Comparison of ENCODE assay signal across 8 mouse cellular contexts in genomic region chr17:45573087-45573779, GRCm38 (mm10). TPM values are rescaled to one million over a fixed set of nuclear protein-coding genes. Genes with fewer than 3 reads are reported as not detected.
DNase-seq lines count a peak whose midpoint lies in the region; ATAC-seq and TF ChIP-seq lines count a peak whose summit lies in the region.

Hsp90ab1 (minus strand) TSS chr17:45573271.

- TF ChIP-seq CTCF in midbrain, postnatal 0 days (IDR thresholded peaks at IDR 0.05): no peak

- peak within 1 kb of the TSS; percentile 88 for H3K4me2 ChIP-seq in embryonic facial prominence, embryonic 14.5 days (ENCODE audit: low read depth, low read length)
- peak within 1 kb of the TSS; percentile 73 for H3K4me2 ChIP-seq in limb, embryonic 14.5 days (replicated peaks; ENCODE audit: low read depth, low read length, severe bottlenecking)
- H3K4me2 ChIP-seq in midbrain, postnatal 0 days (ENCODE audit: low read depth, low read length, poor library complexity, severe bottlenecking): peak within 1 kb of the TSS; percentile 72

- WGBS in embryonic facial prominence, embryonic 14.5 days: under 1% methylated on average over 35 of the region's 41 CpGs
- 3% methylated on average over 41 of the region's 41 CpGs for WGBS in limb, embryonic 14.5 days
- 0% methylated on average over 39 of the region's 41 CpGs for WGBS in midbrain, postnatal 0 days

- peaks cover 40% of the 10 kb centered on the region for H3K36me3 ChIP-seq in embryonic facial prominence, embryonic 14.5 days (ENCODE audit: control insufficient read depth, insufficient read depth, low read length)
- peaks cover 40% of the 10 kb centered on the region for H3K36me3 ChIP-seq in limb, embryonic 14.5 days (ENCODE audit: control insufficient read depth, insufficient read depth, low read length)
- peaks cover 32% of the 10 kb centered on the region for H3K36me3 ChIP-seq in midbrain, postnatal 0 days (ENCODE audit: insufficient read depth, low read length)

- DNase-seq in 3T3-L1 (ENCODE audit: low read depth, low spot score): peak; percentile 95
- DNase-seq in adrenal gland, postnatal 4 days (ENCODE audit: low spot score in 2 of 2): peak; percentile 99
- DNase-seq in embryonic facial prominence, embryonic 14.5 days (ENCODE audit: low spot score): peak; percentile 99
- peak; percentile 99 for DNase-seq in heart, adult 8-10 months (ENCODE audit: low spot score)
- peak; percentile 98 for DNase-seq in kidney, adult 9 months
- DNase-seq in limb, embryonic 14.5 days (ENCODE audit: low spot score): peak; percentile 94
- peak; percentile 98 for DNase-seq in midbrain, postnatal 0 days (ENCODE audit: low spot score)
- DNase-seq in spleen, postnatal 14 days (ENCODE audit: low spot score in 2 of 2): peak; percentile 96 to 98

- H3K9ac ChIP-seq in embryonic facial prominence, embryonic 14.5 days (ENCODE audit: low read depth, low read length): peak within 1 kb of the TSS; percentile 100
- H3K9ac ChIP-seq in limb, embryonic 14.5 days (ENCODE audit: low read depth, low read length, severe bottlenecking): peak within 1 kb of the TSS; percentile 98
- H3K9ac ChIP-seq in midbrain, postnatal 0 days (replicated peaks; ENCODE audit: low read length, poor library complexity, severe bottlenecking): peak within 1 kb of the TSS; percentile 99

- no peaks in the 10 kb centered on the region for H3K9me3 ChIP-seq in embryonic facial prominence, embryonic 14.5 days (ENCODE audit: control insufficient read depth, low read length)
- H3K9me3 ChIP-seq in limb, embryonic 14.5 days (ENCODE audit: control insufficient read depth, low read length): no peaks in the 10 kb centered on the region
- H3K9me3 ChIP-seq in midbrain, postnatal 0 days (ENCODE audit: low read length): no peaks in the 10 kb centered on the region

- H3K27ac ChIP-seq in embryonic facial prominence, embryonic 14.5 days (replicated peaks; ENCODE audit: low read depth, low read length): peak within 1 kb of the TSS; percentile 98
- H3K27ac ChIP-seq in limb, embryonic 14.5 days (replicated peaks; ENCODE audit: low read depth, low read length): peak within 1 kb of the TSS; percentile 97
- H3K27ac ChIP-seq in midbrain, postnatal 0 days (ENCODE audit: low read depth, low read length): peak within 1 kb of the TSS; percentile 97

- H3K4me3 ChIP-seq in embryonic facial prominence, embryonic 14.5 days (ENCODE audit: low read depth, low read length): peak within 1 kb of the TSS; percentile 100
- H3K4me3 ChIP-seq in limb, embryonic 14.5 days (replicated peaks; ENCODE audit: low read length): peak within 1 kb of the TSS; percentile 96
- H3K4me3 ChIP-seq in midbrain, postnatal 0 days (ENCODE audit: low read depth, low read length): peak within 1 kb of the TSS; percentile 100

- TF ChIP-seq POLR2A in limb, embryonic 14.5 days (IDR thresholded peaks at IDR 0.05; ENCODE audit: borderline replicate concordance, extremely low read depth, insufficient read depth, insufficient read length): peak; percentile 98

- H3K4me1 ChIP-seq in embryonic facial prominence, embryonic 14.5 days (ENCODE audit: control insufficient read depth, insufficient read depth, low read length): peaks cover 12% of the 10 kb centered on the region
- peaks cover 10% of the 10 kb centered on the region for H3K4me1 ChIP-seq in limb, embryonic 14.5 days (ENCODE audit: control insufficient read depth, insufficient read depth, low read length)
- peaks cover 7% of the 10 kb centered on the region for H3K4me1 ChIP-seq in midbrain, postnatal 0 days (ENCODE audit: insufficient read depth, low read length)

- ATAC-seq in embryonic facial prominence, embryonic 14.5 days (ENCODE audit: low read depth): peak; percentile 80
- ATAC-seq in limb, embryonic 14.5 days (ENCODE audit: low FRiP score, low read depth): peak; percentile 85
- peak; percentile 87 for ATAC-seq in midbrain, postnatal 0 days (ENCODE audit: low FRiP score)

- no peaks in the 10 kb centered on the region for H3K27me3 ChIP-seq in embryonic facial prominence, embryonic 14.5 days (replicated peaks; ENCODE audit: control insufficient read depth, insufficient read depth, low read length)
- H3K27me3 ChIP-seq in limb, embryonic 14.5 days (ENCODE audit: control insufficient read depth, insufficient read depth, low read length): no peaks in the 10 kb centered on the region
- no peaks in the 10 kb centered on the region for H3K27me3 ChIP-seq in midbrain, postnatal 0 days (ENCODE audit: insufficient read depth, low read length)

RNA-seq across cellular contexts. Expression of gene Hsp90ab1, which starts in this region (rescaled TPM):
- 1,000 to 10,000 TPM; 1,575 to 1,663 TPM for total RNA-seq in adrenal gland, postnatal 4 days (2021)
- polyA plus RNA-seq in embryonic facial prominence, embryonic 14.5 days (2014; fragmentation: Nextera tagmentation; extraction: Ambion mirVana): 1,431 and 1,467 TPM in 2 replicates
- total RNA-seq in heart, adult 8-10 months (2022): 1,000 to 10,000 TPM; 1,121 to 1,613 (median 1,357) TPM
- 788 and 951 TPM in 2 replicates for polyA plus RNA-seq in limb, embryonic 14.5 days (2012; rRNA removed)
- polyA plus RNA-seq in limb, embryonic 14.5 days (2014; fragmentation: Nextera tagmentation; extraction: Ambion mirVana): 1,382 and 1,446 TPM in 2 replicates
- total RNA-seq in midbrain, postnatal 0 days (2014; rRNA removed): 1,063 and 1,068 TPM in 2 replicates
- 1,368 and 1,371 TPM in 2 replicates for polyA plus RNA-seq in midbrain, postnatal 0 days (2015; fragmentation: Nextera tagmentation; extraction: Ambion mirVana)

Comparison
In these comparisons a context has a peak if more than half of its experiments do, and no peak if none do; other contexts are left out.
1. Peak in every context shown above with its lines: DNase-seq, ATAC-seq, H3K4me3 ChIP-seq and H3K27ac ChIP-seq.